Mouse (Mus musculus): ENCODE results near the gene Chic2.

DNA sequence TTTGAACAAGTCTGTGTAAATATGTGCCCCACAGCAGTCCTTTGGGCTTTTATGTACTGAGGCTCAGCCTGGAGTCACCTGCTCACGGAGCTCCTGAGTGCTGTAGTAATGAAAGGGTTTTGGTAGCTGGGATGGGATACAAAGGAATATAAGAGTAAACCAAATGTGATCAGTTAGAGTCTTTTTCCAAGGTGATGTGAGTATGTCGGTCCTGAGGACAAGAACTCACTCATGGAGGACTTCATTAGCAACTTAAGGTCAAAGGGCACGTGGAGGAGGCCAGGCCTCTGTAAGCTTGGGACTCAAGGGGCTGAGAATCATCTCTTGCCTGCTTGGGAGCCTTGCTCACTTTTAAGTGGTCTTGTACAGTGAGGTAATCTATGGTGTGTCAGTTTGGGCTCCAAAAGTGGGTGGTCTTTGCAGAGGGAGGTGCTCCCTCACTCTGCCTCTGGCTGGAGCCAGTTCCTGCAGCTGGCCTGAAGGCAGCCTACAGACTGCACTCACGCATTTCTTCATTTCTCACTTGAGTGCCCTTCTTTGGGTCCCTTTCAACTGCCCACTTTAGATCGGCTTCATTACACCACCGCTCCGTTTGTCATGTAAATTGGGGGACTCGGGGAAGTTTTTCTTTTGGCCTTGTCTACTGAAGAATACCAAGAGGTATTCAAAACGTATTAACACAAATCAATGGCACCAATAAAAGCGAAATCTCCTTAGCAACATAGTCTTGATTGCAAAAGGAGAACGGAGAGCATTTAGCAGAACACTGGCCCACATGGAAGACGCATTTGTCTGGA is 45.7 kb downstream of the Chic2 start:
- TF ChIP-seq CTCF (IDR thresholded peaks at IDR 0.05; ENCODE audit: extremely low read depth, insufficient read depth, low read length) (no peak), POLR2A (IDR thresholded peaks at IDR 0.05; ENCODE audit: extremely low read depth, insufficient read depth, low read length) (no peak)
